Mouse (Mus musculus) thymus, adult 2 months (tissue): ENCODE data around the gene P2ry1.

Experiments used
- CTCF ChIP-seq: fragments of 200-500 bp; IDR thresholded peaks from 2 replicates; pipeline ENCODE4 v1.5.1; 2012; ENCODE audit warnings: mild to moderate bottlenecking, control low read depth, low read length, moderate library complexity, borderline replicate concordance; ENCODE audit not compliant: control insufficient read depth, poor library complexity, insufficient read depth; ENCODE audit errors: extremely low read depth
- POLR2A ChIP-seq: fragments of 200-500 bp; IDR thresholded peaks from 2 replicates; pipeline ENCODE4 v1.6.1; 2012; ENCODE audit warnings: mild to moderate bottlenecking, low read length, control low read depth, moderate library complexity; ENCODE audit not compliant: control insufficient read depth, poor library complexity, insufficient read depth; ENCODE audit errors: extremely low read depth

DNA sequence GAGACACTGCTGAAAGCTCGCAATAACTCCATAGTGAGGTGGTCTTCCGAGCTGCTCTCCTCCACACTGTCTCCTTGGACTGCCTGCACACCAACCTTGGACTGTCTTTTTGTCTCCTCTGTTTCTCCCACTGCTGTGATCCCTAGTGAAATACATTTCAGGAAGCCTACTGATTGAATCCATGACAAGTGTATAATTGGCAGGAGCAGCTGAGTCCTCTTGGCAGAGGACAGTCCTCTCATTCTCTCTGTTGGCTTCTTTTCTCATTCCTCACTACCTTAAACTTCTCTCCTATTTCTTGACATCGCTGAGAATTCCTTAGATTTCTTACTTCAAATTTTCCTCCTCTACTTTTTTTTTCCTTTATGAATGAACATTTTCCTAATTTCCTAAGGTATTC is 4.5 kb upstream of the P2ry1 start:
- no peak for TF ChIP-seq CTCF
- TF ChIP-seq POLR2A, result no peak
